Mouse (Mus musculus) gastrocnemius, postnatal 10 days (tissue): ENCODE data around the gene Gm16181. TPM values are rescaled to one million over a fixed set of nuclear protein-coding genes. Genes with fewer than 3 reads are reported as not detected.

Experiments used
- microRNA-seq, 2 experiments: library from miRNA; unstranded; fragments of <30 nt; microRNA quantifications; one replicate each; pipeline ENCODE4 v1.2.0; 2021
- total RNA-seq, 2 experiments: library from RNA; stranded (reverse); gene quantifications; 2 replicates each; pipeline ENCODE4 v1.2.3; 2021

Gene Gm16181
- total RNA-seq, 2 experiments from 2014 or later, result not detected

Small RNAs within 50 kb of the gene (microRNA-seq; reads per million reads assigned to microRNA genes)
- gene Mir6973a (0 reads per million in 2 experiments), gene Mir6974 (0 reads per million in 2 experiments), gene Mir6975 (0.50 to 0.95 reads per million in 2 experiments), gene Mir8094 (0 reads per million in 2 experiments)

Other genes starting within 250 kb of the Gm16181 start
- 1 to 10 TPM; 3.8 to 6.4 TPM for gene Hspa1a, start 248.7 kb upstream of the Gm16181 start, total RNA-seq
- gene Hspa1l, start 248.1 kb upstream of the Gm16181 start, total RNA-seq, result 1 to 10 TPM; 6.2 to 9.9 TPM
- gene Lsm2, start 239.0 kb upstream of the Gm16181 start, total RNA-seq, result 10 to 100 TPM; 24.7 to 28.2 TPM
- gene Vars, start 219.8 kb upstream of the Gm16181 start, total RNA-seq, result 10 to 100 TPM; 31.4 to 40.7 TPM
- 1 to 10 TPM; 2.0 to 2.5 TPM for gene Vwa7, start 204.3 kb upstream of the Gm16181 start, total RNA-seq
- 1 to 10 TPM; 2.8 to 3.1 TPM for gene Sapcd1, start 192.8 kb upstream of the Gm16181 start, total RNA-seq
- gene Msh5, start 174.1 kb upstream of the Gm16181 start, total RNA-seq, result 1 to 10 TPM; 1.5 to 3.5 TPM
- 10 to 100 TPM; 39.2 to 50.5 TPM for gene Clic1, start 170.9 kb upstream of the Gm16181 start, total RNA-seq
- gene Ddah2, start 161.8 kb upstream of the Gm16181 start, total RNA-seq, result 10 to 100 TPM; 45.3 to 51.9 TPM
- not detected for gene Ly6g6c, start 155.4 kb upstream of the Gm16181 start, total RNA-seq
- gene Mpig6b, start 154.7 kb upstream of the Gm16181 start, total RNA-seq, result under 1 TPM in 1 of 2 experiments, not detected in 1; 0.20 TPM
- not detected for gene Ly6g6e, start 143.9 kb upstream of the Gm16181 start, total RNA-seq
- gene Ly6g6d, start 142.8 kb upstream of the Gm16181 start, total RNA-seq, result under 1 TPM in 1 of 2 experiments, not detected in 1; 0.97 TPM
- gene Ly6g6f, start 135.2 kb upstream of the Gm16181 start, total RNA-seq, result under 1 TPM in 1 of 2 experiments, not detected in 1; 0.23 TPM
- gene Abhd16a, start 131.6 kb upstream of the Gm16181 start, total RNA-seq, result 10 to 100 TPM; 59.1 to 65.0 TPM
- not detected for gene Ly6g5c, start 112.6 kb upstream of the Gm16181 start, total RNA-seq
- under 1 TPM in 1 of 2 experiments, not detected in 1; 0.34 TPM for gene Ly6g5b, start 105.4 kb upstream of the Gm16181 start, total RNA-seq
- 1 to 10 TPM; 4.9 to 6.3 TPM for gene Gpank1, start 99.4 kb upstream of the Gm16181 start, total RNA-seq
- 100 to 1,000 TPM; 165 to 166 TPM for gene Csnk2b, start 98.8 kb upstream of the Gm16181 start, total RNA-seq
- 10 to 100 TPM; 11.8 to 18.8 TPM for gene D17H6S53E, start 94.5 kb upstream of the Gm16181 start, total RNA-seq
- not detected for gene Apom, start 88.8 kb upstream of the Gm16181 start, total RNA-seq
- gene Bag6, start 85.7 kb upstream of the Gm16181 start, total RNA-seq, result 100 to 1,000 TPM; 217 to 220 TPM
- gene Prrc2a, start 55.9 kb upstream of the Gm16181 start, total RNA-seq, result 100 to 1,000 TPM; 128 to 149 TPM
- gene Aif1, start 44.8 kb upstream of the Gm16181 start, total RNA-seq, result 1 to 10 TPM; 2.4 to 2.6 TPM
- 1 to 10 TPM; 4.6 to 5.3 TPM for gene Lst1, start 32.4 kb upstream of the Gm16181 start, total RNA-seq
- gene Ltb, start 26.4 kb upstream of the Gm16181 start, total RNA-seq, result under 1 TPM; 0.68 to 0.75 TPM
- gene Tnf, start 18.8 kb upstream of the Gm16181 start, total RNA-seq, result under 1 TPM; 0.23 to 0.99 TPM
- gene Lta, start 15.5 kb upstream of the Gm16181 start, total RNA-seq, result under 1 TPM in 1 of 2 experiments, not detected in 1; 0.16 TPM
- gene Atp6v1g2, start 12.8 kb downstream of the Gm16181 start, total RNA-seq, result 1 to 10 TPM; 2.1 to 3.3 TPM
- 10 to 100 TPM in 1 of 2 experiments, 1 to 10 TPM in 1; 9.9 to 11.1 TPM for gene Nfkbil1, start 15.0 kb downstream of the Gm16181 start, total RNA-seq
- gene Ddx39b, start 20.9 kb downstream of the Gm16181 start, total RNA-seq, result 100 to 1,000 TPM; 147 to 169 TPM
- gene H2-D1, start 41.9 kb downstream of the Gm16181 start, total RNA-seq, result 10 to 100 TPM; 39.3 to 47.2 TPM
- gene H2-Q1, start 99.6 kb downstream of the Gm16181 start, total RNA-seq, result under 1 TPM; 0.23 to 0.70 TPM
- under 1 TPM; 0.34 to 0.45 TPM for gene H2-Q2, start 121.4 kb downstream of the Gm16181 start, total RNA-seq
- 1 to 10 TPM; 5.1 to 6.0 TPM for gene H2-Q4, start 158.8 kb downstream of the Gm16181 start, total RNA-seq
- gene H2-Q6, start 204.0 kb downstream of the Gm16181 start, total RNA-seq, result under 1 TPM in 1 of 2 experiments, not detected in 1; 0.43 TPM
- gene H2-Q7, start 218.3 kb downstream of the Gm16181 start, total RNA-seq, result 1 to 10 TPM in 1 of 2 experiments, under 1 TPM in 1; 0.68 to 1.4 TPM
- under 1 TPM; 0.14 to 0.52 TPM for gene H2-Q10, start 249.3 kb downstream of the Gm16181 start, total RNA-seq